Mouse (Mus musculus): ENCODE data around the gene Gins3.
"Not testable (repeated sequence)": the region's sequence is repeated elsewhere in the genome, so short reads cannot be mapped to it uniquely, and the experiment has no call there.

Gins3 gene

DNA sequence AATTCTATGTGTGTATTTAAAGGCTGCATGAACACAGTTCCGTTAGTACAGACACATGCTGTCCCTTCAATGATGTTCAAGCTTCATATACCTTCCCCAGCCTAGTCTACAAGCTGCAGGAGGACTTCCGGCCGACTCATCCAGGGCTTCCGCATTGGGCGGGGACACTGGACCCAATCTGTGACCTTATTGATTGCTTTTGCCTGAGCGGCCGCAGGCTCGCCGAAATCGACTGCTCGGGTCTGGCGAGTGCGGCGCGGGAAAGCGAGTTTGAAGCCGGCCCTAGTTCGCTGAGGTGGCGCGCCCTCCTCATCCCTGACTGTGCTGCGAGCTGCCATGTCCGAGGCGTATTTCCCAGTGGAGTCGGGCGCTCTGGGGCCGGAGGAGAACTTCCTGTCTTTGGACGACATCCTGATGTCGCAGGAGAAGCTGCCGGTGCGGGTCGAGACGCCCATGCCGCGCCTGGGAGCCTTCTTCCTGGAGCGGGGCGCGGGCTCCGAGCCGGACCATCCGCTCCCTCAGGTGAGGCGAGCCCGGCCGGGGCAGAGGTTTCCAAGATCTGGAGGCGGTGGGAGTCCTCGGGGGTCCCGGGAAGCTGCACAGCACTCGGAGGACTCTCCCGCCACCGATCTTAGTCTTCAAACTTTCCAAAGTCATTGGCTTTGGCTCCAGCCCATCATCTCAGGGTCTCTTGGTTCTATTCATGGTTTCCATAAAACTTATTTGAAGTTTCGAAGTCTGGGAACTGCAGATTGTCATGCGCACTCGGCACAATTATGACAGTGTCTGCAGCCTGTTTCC, at the start of gene Gins3:
Gene Gins3 (plus strand): TSS at position 192 of the 801 bp plus-strand sequence.
- DNase-seq = peak; percentile 95

GRCm38 (mm10) chr8:95587339-95587738, 45.9 kb upstream of the Gins3 start:
- DNase-seq = no peak

DNA sequence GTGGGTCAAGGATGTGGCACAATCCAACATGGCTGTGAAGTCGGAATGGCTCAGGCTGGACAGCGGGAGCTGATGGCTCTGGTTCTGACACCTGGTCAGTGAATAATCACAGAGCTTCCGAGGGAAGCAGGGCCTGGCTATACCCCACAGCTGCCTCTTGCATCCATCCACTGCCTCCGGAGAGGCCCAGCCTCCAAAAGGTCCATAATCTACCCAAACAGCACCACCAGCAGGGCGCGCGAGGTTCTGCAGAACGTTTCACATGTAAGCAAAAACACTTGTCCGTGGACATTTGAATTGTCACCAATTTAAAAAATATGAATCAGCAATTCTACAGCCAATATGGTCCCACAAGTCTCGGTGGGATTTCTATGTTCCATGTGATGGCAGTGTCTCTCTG, 44.0 kb upstream of the Gins3 start:
- DNase-seq = no peak

DNA sequence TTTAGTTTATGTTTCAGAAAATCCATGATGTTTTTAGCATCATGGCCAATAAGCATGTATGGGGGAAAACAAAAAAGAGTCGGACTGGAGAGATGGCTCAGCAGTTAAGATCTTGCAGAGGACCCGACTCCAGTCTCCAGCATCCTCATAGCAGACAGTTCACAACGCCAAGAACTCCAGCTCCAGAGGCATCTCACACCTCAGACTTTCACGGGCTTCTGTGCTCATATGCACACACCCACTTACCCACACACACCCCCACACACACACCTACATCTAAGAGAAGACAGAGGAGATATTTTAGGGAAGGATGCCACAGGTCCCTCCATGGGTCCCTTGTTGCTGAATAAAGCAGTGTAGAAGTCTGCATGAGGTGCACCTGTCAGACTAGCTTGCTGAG, 42.7 kb upstream of the Gins3 start:
- DNase-seq = no peak

DNA sequence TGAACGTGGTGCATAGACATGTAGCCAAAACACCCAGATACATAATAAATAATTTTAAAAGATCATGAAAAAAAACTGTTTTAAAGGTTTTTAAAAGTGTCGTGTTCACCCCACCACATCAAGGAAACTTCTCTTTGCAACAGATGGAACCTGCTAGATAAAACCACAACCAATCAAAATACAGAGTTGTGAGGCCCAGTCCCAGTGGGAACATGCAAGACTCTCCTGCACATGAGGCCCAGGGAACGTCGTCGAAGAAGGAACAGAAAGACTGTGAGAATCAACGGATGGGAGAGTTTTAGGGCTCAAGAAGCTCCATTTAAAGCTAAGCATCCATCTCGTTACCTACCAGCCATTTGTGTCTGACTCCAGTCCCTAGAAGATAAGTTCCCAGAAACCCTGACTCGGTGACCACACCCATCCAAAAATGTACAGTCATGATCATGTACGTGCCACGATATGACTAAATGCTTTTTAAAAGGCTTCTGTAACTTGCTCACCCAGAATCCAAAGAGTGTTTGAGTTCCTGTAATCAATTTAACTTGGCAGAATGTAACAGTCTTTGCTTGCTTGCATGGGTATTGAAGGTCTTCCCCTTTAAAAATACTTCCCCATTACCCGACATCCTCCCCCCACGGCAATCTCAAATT, 41.0 kb upstream of the Gins3 start:
- DNase-seq = no peak

- no peak for DNase-seq
These were observed 39.5 kb upstream of the Gins3 start for GRCm38 (mm10) chr8:95593439-95594393.

DNA sequence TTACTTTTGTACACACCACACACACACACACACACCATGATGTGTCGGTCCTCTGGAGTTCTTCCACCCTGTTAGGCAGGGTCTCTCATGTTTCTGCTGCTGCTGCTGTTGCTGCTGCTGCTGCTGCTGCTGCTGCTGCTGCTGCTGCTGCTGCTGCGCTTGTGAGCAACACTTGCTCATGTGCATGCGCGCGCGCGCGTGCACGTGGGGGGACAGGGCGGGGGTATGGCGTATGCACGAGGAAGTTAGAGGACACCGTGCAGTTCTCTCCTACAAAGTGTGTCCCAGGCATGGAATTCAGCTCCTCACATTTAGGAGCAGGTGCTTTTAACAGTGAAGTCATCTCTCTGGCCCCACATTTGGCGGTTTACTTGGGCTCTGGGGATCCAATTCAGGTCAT, 38.1 kb upstream of the Gins3 start:
- DNase-seq = no peak

DNA sequence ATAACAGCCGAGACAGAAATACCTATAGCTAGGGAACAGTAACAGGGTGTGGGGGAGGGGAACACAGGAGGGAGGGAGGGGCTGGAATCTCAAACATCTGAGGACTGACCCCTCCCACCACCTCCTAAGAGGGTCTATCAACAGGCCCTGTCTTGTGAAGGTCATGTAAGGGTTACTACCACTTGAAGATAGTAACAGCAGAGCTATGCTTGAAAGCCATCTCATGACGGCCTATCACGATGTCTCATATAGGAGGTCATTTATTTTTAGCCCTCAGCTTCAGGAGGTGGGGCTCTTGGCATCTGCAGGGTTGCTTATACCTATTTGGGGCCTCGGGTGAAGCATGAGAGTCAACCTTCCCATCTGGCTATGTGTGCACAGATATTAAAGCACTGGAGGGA, 36.4 kb upstream of the Gins3 start:
- DNase-seq = no peak

GRCm38 (mm10) chr8:95599861-95600260, 33.4 kb upstream of the Gins3 start:
- peak; percentile 72 for DNase-seq

DNA sequence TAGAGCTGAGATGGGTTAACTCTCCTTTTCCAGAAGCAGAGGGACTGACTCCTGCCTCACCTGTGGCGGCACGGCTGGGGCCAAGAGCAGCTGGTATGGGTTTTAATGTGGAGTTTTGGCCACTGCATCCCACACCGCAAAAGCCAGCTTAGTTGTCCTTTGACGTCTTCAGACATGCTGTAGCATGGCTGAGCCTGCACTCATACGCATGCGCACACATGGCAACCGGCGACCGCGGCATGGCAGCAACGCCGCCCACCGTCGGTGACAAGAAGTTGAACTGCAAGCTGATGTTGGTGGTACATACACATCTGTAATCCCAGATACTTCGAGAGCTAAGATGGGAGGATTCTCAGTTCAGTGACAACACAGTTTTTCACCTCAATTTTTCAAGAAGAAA, 31.9 kb upstream of the Gins3 start:
- no peak for DNase-seq

GRCm38 (mm10) chr8:95602168-95602567, 31.1 kb upstream of the Gins3 start:
- no peak for DNase-seq

- DNase-seq = not testable (repeated sequence)
These were observed 26.7 kb upstream of the Gins3 start for GRCm38 (mm10) chr8:95606509-95606908.

GRCm38 (mm10) chr8:95607210-95607609, 26.0 kb upstream of the Gins3 start:
- no peak for DNase-seq

GRCm38 (mm10) chr8:95609406-95609805, 23.8 kb upstream of the Gins3 start:
- DNase-seq = no peak

GRCm38 (mm10) chr8:95610749-95611148, 22.5 kb upstream of the Gins3 start:
- peak; percentile 21 for DNase-seq

GRCm38 (mm10) chr8:95611769-95612168, 21.5 kb upstream of the Gins3 start:
- DNase-seq = no peak

- no peak for DNase-seq
These were observed 16.9 kb upstream of the Gins3 start for GRCm38 (mm10) chr8:95616383-95616782.

DNA sequence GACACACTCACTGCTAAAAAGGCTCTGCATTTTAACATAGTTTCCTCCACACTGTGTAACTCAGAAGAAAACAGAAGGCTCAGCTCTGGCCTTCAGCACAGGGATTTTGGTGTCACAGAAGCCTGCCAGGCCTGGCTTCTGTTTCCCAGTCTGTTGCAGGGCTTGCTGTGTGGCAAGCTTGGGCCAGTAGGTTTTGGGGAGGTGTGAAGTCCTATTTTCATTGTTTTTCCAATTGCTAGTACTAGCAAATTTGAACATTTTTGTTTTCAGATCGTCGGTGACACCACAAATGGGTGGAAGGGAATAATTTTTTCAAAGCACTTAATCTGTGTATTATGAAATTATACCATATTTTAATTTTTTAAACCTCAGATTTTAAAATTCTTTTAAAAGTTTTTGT, 13.2 kb upstream of the Gins3 start:
- DNase-seq = no peak

DNA sequence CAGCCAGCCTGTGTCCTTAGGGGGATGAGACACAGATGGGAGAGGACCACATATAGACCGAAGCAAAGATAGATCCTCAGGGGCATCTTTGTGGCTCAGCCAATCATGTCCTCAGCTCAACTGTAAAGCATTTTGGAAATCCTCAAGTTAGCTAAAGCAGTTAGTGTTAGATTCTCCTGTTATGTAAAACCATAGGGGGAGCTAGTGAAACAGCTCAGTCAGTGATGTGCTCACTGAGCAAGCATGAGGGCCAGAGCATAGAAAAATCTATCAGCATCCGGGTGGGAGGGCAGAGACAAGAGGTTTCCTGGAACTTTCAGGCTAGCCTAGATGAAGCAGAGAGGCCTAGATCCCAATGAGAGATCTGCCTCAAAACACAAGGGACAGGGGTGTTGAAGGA, 8.4 kb upstream of the Gins3 start:
- DNase-seq = no peak

- no peak for DNase-seq
These were observed 413 bp upstream of the Gins3 start for GRCm38 (mm10) chr8:95632840-95633239.

DNA sequence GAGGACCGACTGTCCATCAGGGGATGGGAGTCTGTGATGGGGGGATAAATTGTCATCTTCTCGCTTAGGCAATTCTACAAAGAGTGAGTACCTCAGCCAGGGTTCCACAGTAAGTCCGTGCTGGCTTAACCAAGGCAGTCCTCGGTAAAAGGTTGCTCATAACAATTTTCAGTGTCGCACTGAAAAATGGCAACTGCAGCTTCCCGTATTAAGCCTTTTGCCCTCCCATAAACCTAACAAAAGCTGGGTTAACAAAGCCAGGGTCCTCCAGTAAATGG, 749 bp downstream of the Gins3 start:
- no peak for DNase-seq

DNA sequence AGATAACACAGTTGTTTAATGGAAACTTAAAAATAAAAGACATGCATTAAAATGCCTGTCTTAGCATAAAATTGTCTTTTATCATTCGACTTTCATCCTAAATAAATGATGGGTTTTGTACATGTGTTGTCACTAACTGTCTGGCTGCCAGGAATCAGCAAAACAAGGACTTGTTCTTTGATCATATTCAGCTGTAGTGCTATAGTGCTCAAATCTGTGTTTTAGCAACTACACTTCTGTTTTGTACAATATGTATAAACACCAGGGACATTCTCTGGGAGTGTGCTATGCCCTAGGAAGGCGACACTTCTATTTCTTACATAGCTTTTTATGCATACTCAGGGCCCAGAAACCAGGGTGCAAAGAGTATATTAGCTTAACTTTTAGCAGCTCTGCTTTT, 11.7 kb downstream of the Gins3 start:
- no peak for DNase-seq

GRCm38 (mm10) chr8:95648251-95648650, 15.0 kb downstream of the Gins3 start:
- no peak for DNase-seq

DNA sequence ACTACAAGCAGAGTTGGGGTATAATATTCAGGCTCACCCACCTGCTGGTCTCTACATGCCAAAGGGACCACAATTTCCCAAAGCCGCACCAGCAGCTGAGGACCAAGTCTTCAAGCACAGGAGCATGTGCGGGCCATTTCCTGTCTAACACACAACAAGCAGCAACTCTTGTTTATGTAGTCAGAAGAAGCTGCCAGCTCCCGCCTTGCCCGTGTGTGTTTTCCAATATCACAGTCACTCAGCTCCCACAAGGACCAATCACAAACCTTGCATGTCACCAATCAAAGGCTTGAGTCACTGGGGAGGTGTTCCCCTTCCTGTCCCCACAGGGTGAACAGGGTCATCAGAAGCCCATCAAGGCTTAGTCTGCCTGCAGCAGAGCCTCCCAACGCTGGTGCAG, 20.1 kb downstream of the Gins3 start:
- DNase-seq = no peak

Measured in kidney, postnatal 10 days (tissue).